Mouse (Mus musculus): ENCODE measurements around the gene Fitm1. TPM values are rescaled to one million over a fixed set of nuclear protein-coding genes. Genes with fewer than 3 reads are reported as not detected.

Fitm1 gene
- polyA plus RNA-seq, 1 experiment from 2014 or later: 107 TPM

GRCm38 (mm10) chr14:55576376-55576775, 959 bp downstream of the Fitm1 start:
- peak overlapping the region; percentile 68 for H3K4me2 ChIP-seq
- peak overlapping the region; percentile 81 for H3K9ac ChIP-seq (ENCODE audit: low read depth, low read length)
- H3K27me3 ChIP-seq (ENCODE audit: control insufficient read depth, insufficient read depth, low read length): no peaks in the 10 kb centered on the region
- peak overlapping the region; percentile 98 for H3K27ac ChIP-seq (ENCODE audit: low read depth, low read length)
- no peaks in the 10 kb centered on the region for H3K9me3 ChIP-seq (replicated peaks; ENCODE audit: control insufficient read depth, low read length)
- peaks cover 9% of the 10 kb centered on the region; the same call in 1 of the 2 replicates for H3K36me3 ChIP-seq (ENCODE audit: control insufficient read depth, insufficient read depth, low read length)
- ATAC-seq (replicated peaks; ENCODE audit: insufficient number of reproducible peaks, low FRiP score, low TSS enrichment): no peak
- peak overlapping the region; percentile 39 for H3K4me3 ChIP-seq (ENCODE audit: low read depth, low read length)
- peaks cover 25% of the 10 kb centered on the region for H3K4me1 ChIP-seq (ENCODE audit: control insufficient read depth, insufficient read depth, low read length)
- 61% methylated on average over 16 of the region's 16 CpGs for WGBS (ENCODE audit: insufficient replicate concordance)

GRCm38 (mm10) chr14:55577871-55578667, 2.7 kb downstream of the Fitm1 start, which contains the start of gene Psme1:
Psme1 (plus strand) TSS chr14:55578123.
- H3K9me3 ChIP-seq (replicated peaks; ENCODE audit: control insufficient read depth, low read length): no peaks in the 10 kb centered on the region
- no peaks in the 10 kb centered on the region for H3K27me3 ChIP-seq (ENCODE audit: control insufficient read depth, insufficient read depth, low read length)
- H3K4me2 ChIP-seq: peak within 1 kb of the TSS; percentile 93
- peak within 1 kb of the TSS; percentile 88 for H3K4me3 ChIP-seq (ENCODE audit: low read depth, low read length)
- ATAC-seq (replicated peaks; ENCODE audit: insufficient number of reproducible peaks, low FRiP score, low TSS enrichment): peak; percentile 76
- 2% methylated on average over 32 of the region's 32 CpGs for WGBS (ENCODE audit: insufficient replicate concordance)
- peak within 1 kb of the TSS; percentile 83 for H3K27ac ChIP-seq (ENCODE audit: low read depth, low read length)
- H3K4me1 ChIP-seq (ENCODE audit: control insufficient read depth, insufficient read depth, low read length): peaks cover 25% of the 10 kb centered on the region
- H3K36me3 ChIP-seq (ENCODE audit: control insufficient read depth, insufficient read depth, low read length): peaks cover 9% of the 10 kb centered on the region; the same call in 1 of the 2 replicates
- H3K9ac ChIP-seq (ENCODE audit: low read depth, low read length): peak within 1 kb of the TSS; percentile 96

DNA sequence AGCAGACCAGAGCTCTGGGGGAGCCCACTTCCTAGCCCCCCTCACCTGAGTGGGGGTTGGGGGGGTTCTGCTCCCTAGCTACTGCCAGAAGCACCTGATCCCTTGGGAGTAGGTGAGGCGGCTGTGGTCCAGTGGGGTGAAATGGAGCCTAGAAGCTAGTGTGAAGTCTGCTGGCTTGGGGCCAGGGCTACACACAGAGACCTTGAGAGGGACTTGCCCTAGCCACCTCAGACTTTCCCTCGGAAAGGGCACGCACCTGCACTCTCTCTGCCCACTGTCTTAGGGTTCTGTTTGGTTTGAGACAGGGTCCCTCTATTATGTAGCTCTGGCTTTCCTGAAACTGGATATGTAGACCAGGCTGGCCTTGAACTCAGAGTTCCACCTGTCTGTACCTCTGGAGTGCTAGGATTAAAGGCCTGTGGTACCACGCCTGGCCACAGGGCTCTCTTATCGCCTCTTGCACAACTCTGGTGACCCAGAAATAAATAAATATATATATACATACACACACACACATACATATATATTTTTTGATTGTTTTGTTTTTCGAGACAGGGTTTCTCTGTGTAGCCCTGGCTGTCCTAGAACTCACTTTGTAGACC, 3.4 kb downstream of the Fitm1 start:
- Histone ChIP-seq H3K4me2 (peak overlapping the region; percentile 93), H3K27me3 (ENCODE audit: control insufficient read depth, insufficient read depth, low read length) (no peaks in the 10 kb centered on the region), H3K36me3 (ENCODE audit: control insufficient read depth, insufficient read depth, low read length) (peaks cover 9% of the 10 kb centered on the region; the same call in 1 of the 2 replicates), H3K9me3 (replicated peaks; ENCODE audit: control insufficient read depth, low read length) (no peaks in the 10 kb centered on the region), H3K9ac (ENCODE audit: low read depth, low read length) (peak overlapping the region; percentile 96), H3K4me3 (ENCODE audit: low read depth, low read length) (peak overlapping the region; percentile 88), H3K27ac (ENCODE audit: low read depth, low read length) (peak overlapping the region; percentile 83), H3K4me1 (ENCODE audit: control insufficient read depth, insufficient read depth, low read length) (peaks cover 25% of the 10 kb centered on the region)
- 23% methylated on average over 6 of the region's 6 CpGs for WGBS (ENCODE audit: insufficient replicate concordance)
- peak; percentile 24; the same call in 1 of the 2 replicates for ATAC-seq (replicated peaks; ENCODE audit: insufficient number of reproducible peaks, low FRiP score, low TSS enrichment)

GRCm38 (mm10) chr14:55579511-55580496, 4.4 kb downstream of the Fitm1 start:
- Histone ChIP-seq H3K9ac (ENCODE audit: low read depth, low read length) (no peak overlapping the region), H3K36me3 (ENCODE audit: control insufficient read depth, insufficient read depth, low read length) (peaks cover 9% of the 10 kb centered on the region; the same call in 1 of the 2 replicates), H3K9me3 (replicated peaks; ENCODE audit: control insufficient read depth, low read length) (no peaks in the 10 kb centered on the region), H3K4me2 (no peak overlapping the region; the same call in 1 of the 2 replicates), H3K27ac (ENCODE audit: low read depth, low read length) (no peak overlapping the region), H3K4me1 (ENCODE audit: control insufficient read depth, insufficient read depth, low read length) (peaks cover 26% of the 10 kb centered on the region), H3K27me3 (ENCODE audit: control insufficient read depth, insufficient read depth, low read length) (no peaks in the 10 kb centered on the region), H3K4me3 (ENCODE audit: low read depth, low read length) (no peak overlapping the region)
- 79% methylated on average over 23 of the region's 23 CpGs for WGBS (ENCODE audit: insufficient replicate concordance)
- no peak for ATAC-seq (replicated peaks; ENCODE audit: insufficient number of reproducible peaks, low FRiP score, low TSS enrichment)

DNA sequence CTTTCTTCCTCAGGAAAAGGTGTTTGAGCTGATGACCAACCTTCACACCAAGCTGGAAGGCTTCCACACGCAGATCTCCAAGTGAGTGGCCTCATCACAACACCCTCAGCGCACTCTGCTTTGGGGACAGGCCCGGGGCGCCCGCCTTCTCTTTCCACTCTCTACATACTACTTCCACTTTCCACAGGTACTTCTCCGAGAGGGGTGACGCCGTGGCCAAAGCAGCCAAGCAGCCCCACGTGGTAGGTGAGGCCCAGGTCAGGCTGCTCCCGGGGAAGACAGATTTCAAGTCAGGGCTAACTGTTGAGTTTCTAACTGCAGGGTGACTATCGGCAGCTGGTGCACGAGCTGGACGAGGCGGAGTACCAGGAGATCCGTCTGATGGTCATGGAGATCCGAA, 5.3 kb downstream of the Fitm1 start:
- Histone ChIP-seq H3K9me3 (replicated peaks; ENCODE audit: control insufficient read depth, low read length) (no peaks in the 10 kb centered on the region), H3K4me3 (ENCODE audit: low read depth, low read length) (no peak overlapping the region), H3K27me3 (ENCODE audit: control insufficient read depth, insufficient read depth, low read length) (no peaks in the 10 kb centered on the region), H3K4me2 (no peak overlapping the region), H3K4me1 (ENCODE audit: control insufficient read depth, insufficient read depth, low read length) (peaks cover 25% of the 10 kb centered on the region), H3K9ac (ENCODE audit: low read depth, low read length) (no peak overlapping the region), H3K27ac (ENCODE audit: low read depth, low read length) (no peak overlapping the region), H3K36me3 (ENCODE audit: control insufficient read depth, insufficient read depth, low read length) (peaks cover 9% of the 10 kb centered on the region; the same call in 1 of the 2 replicates)
- ATAC-seq (replicated peaks; ENCODE audit: insufficient number of reproducible peaks, low FRiP score, low TSS enrichment): no peak
- WGBS (ENCODE audit: insufficient replicate concordance): 91% methylated on average over 16 of the region's 16 CpGs

- 76% methylated on average over 9 of the region's 9 CpGs for WGBS (ENCODE audit: insufficient replicate concordance)
- Histone ChIP-seq H3K4me3 (ENCODE audit: low read depth, low read length) (no peak overlapping the region), H3K27ac (ENCODE audit: low read depth, low read length) (no peak overlapping the region), H3K27me3 (ENCODE audit: control insufficient read depth, insufficient read depth, low read length) (no peaks in the 10 kb centered on the region), H3K36me3 (ENCODE audit: control insufficient read depth, insufficient read depth, low read length) (peaks cover 10% of the 10 kb centered on the region; the same call in 1 of the 2 replicates), H3K4me1 (ENCODE audit: control insufficient read depth, insufficient read depth, low read length) (peaks cover 18% of the 10 kb centered on the region), H3K4me2 (no peak overlapping the region), H3K9ac (ENCODE audit: low read depth, low read length) (no peak overlapping the region), H3K9me3 (replicated peaks; ENCODE audit: control insufficient read depth, low read length) (no peaks in the 10 kb centered on the region)
- ATAC-seq (replicated peaks; ENCODE audit: insufficient number of reproducible peaks, low FRiP score, low TSS enrichment): no peak
Observed at GRCm38 (mm10) chr14:55581981-55582681, 6.7 kb downstream of the Fitm1 start.

DNA sequence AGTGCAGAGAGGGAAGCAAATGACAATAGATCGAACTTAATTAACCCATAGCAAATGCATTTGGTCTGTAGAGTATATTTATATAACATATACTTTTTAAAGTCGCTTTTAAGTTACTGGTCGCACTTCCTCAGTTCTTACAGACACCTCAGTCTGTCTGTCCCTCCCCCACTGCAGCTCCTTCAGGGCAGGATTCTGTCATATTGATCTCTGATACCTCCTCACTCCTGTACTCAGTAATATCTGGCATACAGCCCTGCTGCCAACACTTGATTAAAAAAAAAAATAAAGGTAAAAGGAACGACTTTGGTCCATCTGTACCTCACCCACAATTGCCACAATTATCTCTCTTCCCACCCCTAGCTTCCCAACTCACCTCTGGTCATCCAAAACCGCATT, 8.9 kb downstream of the Fitm1 start:
- peak overlapping the region; percentile 74 for H3K9ac ChIP-seq (ENCODE audit: low read depth, low read length)

More for the DNA sequence above, 8.9 kb downstream of the Fitm1 start:
- Histone ChIP-seq H3K4me2 (peak overlapping the region; percentile 75), H3K27me3 (ENCODE audit: control insufficient read depth, insufficient read depth, low read length) (no peaks in the 10 kb centered on the region), H3K27ac (ENCODE audit: low read depth, low read length) (peak overlapping the region; percentile 64), H3K9me3 (replicated peaks; ENCODE audit: control insufficient read depth, low read length) (no peaks in the 10 kb centered on the region), H3K36me3 (ENCODE audit: control insufficient read depth, insufficient read depth, low read length) (peaks cover 11% of the 10 kb centered on the region; the same call in 1 of the 2 replicates), H3K4me3 (ENCODE audit: low read depth, low read length) (peak overlapping the region; percentile 51), H3K4me1 (ENCODE audit: control insufficient read depth, insufficient read depth, low read length) (0 out of 2 replicates have a peak, but pooled peaks cover 9% of the 10 kb centered on the region)
- no peak for ATAC-seq (replicated peaks; ENCODE audit: insufficient number of reproducible peaks, low FRiP score, low TSS enrichment)
- WGBS (ENCODE audit: insufficient replicate concordance): 34% methylated on average over 5 of the region's 5 CpGs
